9 mouse cellular contexts compared by ENCODE assay signal in the genomic region with DNA sequence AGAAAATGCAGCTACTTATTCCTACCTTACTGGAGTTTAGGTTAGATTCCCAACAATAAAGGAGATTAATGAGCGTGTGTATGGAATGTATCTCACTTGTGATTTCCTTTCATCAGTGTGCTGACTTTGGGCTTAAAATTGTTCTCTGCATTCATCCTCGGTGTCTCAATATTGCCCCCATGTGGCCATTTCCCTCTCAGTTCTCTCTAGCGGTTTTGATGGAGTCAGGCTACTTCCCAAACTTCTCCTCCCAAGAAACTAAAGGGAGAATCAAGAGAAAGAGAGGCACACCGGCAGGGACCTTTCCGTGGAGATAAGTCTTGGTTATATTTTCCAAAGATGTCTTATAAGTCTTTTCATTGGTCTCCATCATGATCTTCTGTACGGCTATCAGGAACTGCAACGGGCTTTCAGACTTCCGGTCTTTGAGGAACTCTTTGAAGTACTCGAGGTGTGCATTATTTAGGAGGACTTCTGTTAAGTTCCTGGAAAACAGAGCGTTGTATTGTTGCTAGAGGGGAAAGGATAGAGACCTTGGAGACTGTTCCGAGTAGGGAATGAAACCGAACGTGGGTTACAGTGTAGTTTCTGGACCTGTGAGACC. TPM values are rescaled to one million over a fixed set of nuclear protein-coding genes. Genes with fewer than 3 reads are reported as not detected.
DNase-seq lines count a peak whose midpoint lies in the region; ATAC-seq and TF ChIP-seq lines count a peak whose summit lies in the region.
"Had no signal": no experiment of that assay in that cellular context is flagged by ENCODE, and none has a peak within 500 bp of the region (broad histone marks: within the 10 kb centered on the region; RNA-seq: fewer than 3 reads in every experiment).

No protein-coding gene starts in this region.

- no peak overlapping the region for H3K27ac ChIP-seq in forebrain, embryonic 11.5 days (ENCODE audit: low read depth, low read length)
- no peak overlapping the region for H3K27ac ChIP-seq in forebrain, embryonic 13.5 days
- no peak overlapping the region for H3K27ac ChIP-seq in cortical plate, adult 2 months (ENCODE audit: insufficient read depth, low read length)
- no peak overlapping the region for H3K27ac ChIP-seq in heart, embryonic 14.5 days (replicated peaks in 1 of 2; ENCODE audit: control insufficient read depth in 1 of 2, insufficient read depth in 1 of 2, low read depth in 2 of 2, low read length in 2 of 2)
- no peak overlapping the region for H3K27ac ChIP-seq in lung, postnatal 0 days (ENCODE audit: low read length)

- TF ChIP-seq EP300 in lung, postnatal 0 days (IDR thresholded peaks at IDR 0.05), result no peak

- WGBS in forebrain, embryonic 11.5 days, result 54% methylated on average over 13 of the region's 13 CpGs
- 53% methylated on average over 13 of the region's 13 CpGs for WGBS in forebrain, embryonic 13.5 days
- 39% methylated on average over 13 of the region's 13 CpGs for WGBS in heart, embryonic 14.5 days
- 42% methylated on average over 13 of the region's 13 CpGs for WGBS in lung, postnatal 0 days

- H3K4me1 ChIP-seq in forebrain, embryonic 11.5 days (replicated peaks; ENCODE audit: control insufficient read depth, insufficient read depth, low read length), result no peaks in the 10 kb centered on the region
- H3K4me1 ChIP-seq in forebrain, embryonic 13.5 days, result no peaks in the 10 kb centered on the region
- H3K4me1 ChIP-seq in cortical plate, adult 2 months (ENCODE audit: control insufficient read depth, insufficient read depth, low read length), result no peaks in the 10 kb centered on the region
- no peaks in the 10 kb centered on the region for H3K4me1 ChIP-seq in heart, embryonic 14.5 days (ENCODE audit: control insufficient read depth in 2 of 2, insufficient read depth in 2 of 2, low read length in 2 of 2)
- no peaks in the 10 kb centered on the region; the same call in 1 of the 2 replicates for H3K4me1 ChIP-seq in lung, postnatal 0 days (ENCODE audit: insufficient read depth, low read depth, low read length)

- no peaks in the 10 kb centered on the region for H3K36me3 ChIP-seq in forebrain, embryonic 11.5 days (ENCODE audit: control insufficient read depth, insufficient read depth, low read length)
- no peaks in the 10 kb centered on the region for H3K36me3 ChIP-seq in forebrain, embryonic 13.5 days (ENCODE audit: poor library complexity, severe bottlenecking)
- H3K36me3 ChIP-seq in heart, embryonic 14.5 days (ENCODE audit: control insufficient read depth, insufficient read depth, low read length), result no peaks in the 10 kb centered on the region
- H3K36me3 ChIP-seq in lung, postnatal 0 days (ENCODE audit: insufficient read depth, low read length), result no peaks in the 10 kb centered on the region

- H3K4me3 ChIP-seq in forebrain, embryonic 11.5 days (ENCODE audit: low read depth, low read length), result no peak overlapping the region
- no peak overlapping the region for H3K4me3 ChIP-seq in forebrain, embryonic 13.5 days
- H3K4me3 ChIP-seq in cortical plate, adult 2 months (ENCODE audit: insufficient read depth, low read length), result no peak overlapping the region
- no peak overlapping the region; a peak in 1 of 4 replicates for H3K4me3 ChIP-seq in heart, embryonic 14.5 days (ENCODE audit: control insufficient read depth in 1 of 2, insufficient read depth in 1 of 2, low read depth in 1 of 2, low read length in 2 of 2)
- H3K4me3 ChIP-seq in lung, postnatal 0 days (ENCODE audit: low read depth, low read length), result no peak overlapping the region
- H3K4me3 ChIP-seq: myocyte had no signal

- peak; percentile 63 for DNase-seq in forebrain, embryonic 11.5 days (ENCODE audit: low spot score)
- DNase-seq in ZHBTc4 (ENCODE audit: low read depth, low spot score), result peak; percentile 74
- DNase-seq in layer of hippocampus, postnatal 10 days (ENCODE audit: low spot score in 2 of 2), result peak; percentile 72 to 76
- DNase-seq in lung, postnatal 0 days (ENCODE audit: low spot score), result peak; percentile 81
- DNase-seq in spleen, adult 12 weeks (ENCODE audit: low spot score), result peak; percentile 21

- no peak overlapping the region for H3K9ac ChIP-seq in forebrain, embryonic 11.5 days (ENCODE audit: low read length)
- no peak overlapping the region for H3K9ac ChIP-seq in forebrain, embryonic 13.5 days
- H3K9ac ChIP-seq in heart, embryonic 14.5 days (ENCODE audit: low read length), result no peak overlapping the region
- no peak overlapping the region for H3K9ac ChIP-seq in lung, postnatal 0 days (replicated peaks; ENCODE audit: low read depth)

- no peak for ATAC-seq in forebrain, embryonic 11.5 days (replicated peaks; ENCODE audit: low FRiP score)
- no peak for ATAC-seq in forebrain, embryonic 13.5 days
- ATAC-seq in heart, embryonic 14.5 days (ENCODE audit: insufficient number of reproducible peaks, insufficient read depth, low FRiP score, low read depth), result no peak
- ATAC-seq in lung, postnatal 0 days, result no peak; the same call in 1 of the 2 replicates

- peak; percentile 67 for TF ChIP-seq CTCF in cortical plate, adult 2 months (IDR thresholded peaks at IDR 0.05; ENCODE audit: extremely low read depth, insufficient read depth, low read length)
- TF ChIP-seq CTCF in lung, postnatal 0 days (IDR thresholded peaks at IDR 0.05), result peak; percentile 84

- no peaks in the 10 kb centered on the region for H3K27me3 ChIP-seq in forebrain, embryonic 11.5 days (ENCODE audit: control insufficient read depth, insufficient read depth, low read length)
- H3K27me3 ChIP-seq in forebrain, embryonic 13.5 days, result no peaks in the 10 kb centered on the region
- peaks cover 3% of the 10 kb centered on the region; the same call in 1 of the 2 replicates for H3K27me3 ChIP-seq in heart, embryonic 14.5 days (ENCODE audit: control insufficient read depth, insufficient read depth, low read length)
- H3K27me3 ChIP-seq in lung, postnatal 0 days (replicated peaks; ENCODE audit: insufficient read depth, low read length), result no peaks in the 10 kb centered on the region

- no peak overlapping the region for H3K4me2 ChIP-seq in forebrain, embryonic 11.5 days (ENCODE audit: low read depth, low read length, severe bottlenecking)
- no peak overlapping the region for H3K4me2 ChIP-seq in forebrain, embryonic 13.5 days
- peak overlapping the region; percentile 46 for H3K4me2 ChIP-seq in heart, embryonic 14.5 days (ENCODE audit: low read length)
- H3K4me2 ChIP-seq in lung, postnatal 0 days (replicated peaks; ENCODE audit: low read depth, low read length), result no peak overlapping the region

- no peaks in the 10 kb centered on the region for H3K9me3 ChIP-seq in forebrain, embryonic 11.5 days (ENCODE audit: control insufficient read depth, low read length)
- H3K9me3 ChIP-seq in forebrain, embryonic 13.5 days (replicated peaks), result no peaks in the 10 kb centered on the region
- H3K9me3 ChIP-seq in heart, embryonic 14.5 days (ENCODE audit: control insufficient read depth, low read length), result no peaks in the 10 kb centered on the region
- no peaks in the 10 kb centered on the region for H3K9me3 ChIP-seq in lung, postnatal 0 days (ENCODE audit: low read length)

- no peak for TF ChIP-seq POLR2A in cortical plate, adult 2 months (IDR thresholded peaks at IDR 0.05; ENCODE audit: extremely low read depth, insufficient read depth, low read length)

RNA-seq across cellular contexts. Expression of gene Rgsl1, which starts 36.5 kb away (rescaled TPM):
- polyA plus RNA-seq in forebrain, embryonic 11.5 days (2014; fragmentation: Nextera tagmentation; extraction: Ambion mirVana), result not detected in 2 replicates
- 0.05 and 0.19 TPM in 2 replicates for polyA plus RNA-seq in forebrain, embryonic 13.5 days (2015; fragmentation: Nextera tagmentation; extraction: Ambion mirVana)
- polyA plus RNA-seq in cortical plate, adult 2 months (2012; rRNA removed), result 6.0 and 6.9 TPM in 2 replicates
- not detected in 2 replicates for polyA plus RNA-seq in heart, embryonic 14.5 days (2014; fragmentation: Nextera tagmentation; extraction: Ambion mirVana)
- total RNA-seq in layer of hippocampus, postnatal 10 days (2021), result under 1 TPM; 0.57 to 0.71 TPM
- 0.07 and 0.10 TPM in 2 replicates for polyA plus RNA-seq in lung, postnatal 0 days (2015; fragmentation: Nextera tagmentation; extraction: Ambion mirVana)
- polyA plus RNA-seq: myocyte had no signal

RNA-seq across cellular contexts. Expression of gene Rnasel, which starts 58.3 kb away (rescaled TPM):
- 19.3 and 19.5 TPM in 2 replicates for polyA plus RNA-seq in forebrain, embryonic 11.5 days (2014; fragmentation: Nextera tagmentation; extraction: Ambion mirVana)
- polyA plus RNA-seq in forebrain, embryonic 13.5 days (2015; fragmentation: Nextera tagmentation; extraction: Ambion mirVana), result 38.1 and 41.9 TPM in 2 replicates
- 15.0 and 17.5 TPM in 2 replicates for polyA plus RNA-seq in cortical plate, adult 2 months (2012; rRNA removed)
- 24.3 and 26.7 TPM in 2 replicates for polyA plus RNA-seq in heart, embryonic 14.5 days (2014; fragmentation: Nextera tagmentation; extraction: Ambion mirVana)
- total RNA-seq in layer of hippocampus, postnatal 10 days (2021), result 10 to 100 TPM; 14.7 to 16.0 TPM
- 13.1 and 16.6 TPM in 2 replicates for polyA plus RNA-seq in lung, postnatal 0 days (2015; fragmentation: Nextera tagmentation; extraction: Ambion mirVana)

Comparison
In these comparisons a context has a peak if more than half of its experiments do, and no peak if none do; other contexts are left out.
1. DNase-seq: peak in every context shown above with its lines; median percentile 81 in lung, postnatal 0 days; 74 in ZHBTc4; 74 in layer of hippocampus, postnatal 10 days; 63 in forebrain, embryonic 11.5 days; 21 in spleen, adult 12 weeks.